Mouse (Mus musculus): ENCODE data around the gene Phf7. TPM values are rescaled to one million over a fixed set of nuclear protein-coding genes. Genes with fewer than 3 reads are reported as not detected.

Phf7 gene
- total RNA-seq, 2 experiments from 2014 or later, result 13.4 to 14.3 TPM

DNA sequence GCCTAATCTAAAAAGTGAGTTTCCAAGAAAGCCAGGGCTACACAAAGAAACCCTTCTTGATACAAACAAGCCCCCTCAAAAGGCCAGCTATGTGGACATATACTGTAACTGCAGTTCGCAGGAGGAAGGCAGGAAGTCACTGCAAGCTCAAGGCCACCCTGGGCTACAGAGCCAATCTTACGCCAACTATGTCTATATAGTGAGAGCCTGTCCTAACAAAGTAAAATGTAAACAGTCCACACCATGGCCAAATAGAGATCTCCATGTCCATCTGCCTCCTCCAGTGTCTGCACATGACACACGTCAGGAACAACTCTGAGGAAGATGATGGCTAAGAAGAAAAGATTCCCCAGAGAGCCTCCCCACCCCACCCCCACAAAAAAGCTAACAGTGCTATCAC is 51.1 kb downstream of the Phf7 start:
- no peak for ATAC-seq (ENCODE audit: poor library complexity, severe bottlenecking)

DNA sequence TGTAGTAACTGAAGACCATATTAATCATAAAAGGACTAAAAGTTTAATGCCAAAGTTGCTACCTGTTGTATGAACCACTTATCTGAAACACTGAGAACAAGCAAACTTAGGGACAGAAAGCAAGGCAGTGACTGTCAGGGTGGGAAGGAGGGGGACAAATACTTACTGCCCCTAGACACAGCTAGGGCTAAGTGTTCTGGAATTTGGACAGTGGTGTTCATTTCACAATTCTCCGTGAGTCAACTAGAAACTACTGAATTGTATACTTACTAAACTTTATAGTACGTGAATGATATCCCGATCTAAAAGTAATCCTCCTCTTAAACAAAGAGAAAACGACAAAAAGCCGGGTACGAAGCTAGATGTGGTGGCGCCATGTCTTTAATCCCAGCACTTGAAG is 51.5 kb downstream of the Phf7 start:
- ATAC-seq (ENCODE audit: poor library complexity, severe bottlenecking), result no peak

DNA sequence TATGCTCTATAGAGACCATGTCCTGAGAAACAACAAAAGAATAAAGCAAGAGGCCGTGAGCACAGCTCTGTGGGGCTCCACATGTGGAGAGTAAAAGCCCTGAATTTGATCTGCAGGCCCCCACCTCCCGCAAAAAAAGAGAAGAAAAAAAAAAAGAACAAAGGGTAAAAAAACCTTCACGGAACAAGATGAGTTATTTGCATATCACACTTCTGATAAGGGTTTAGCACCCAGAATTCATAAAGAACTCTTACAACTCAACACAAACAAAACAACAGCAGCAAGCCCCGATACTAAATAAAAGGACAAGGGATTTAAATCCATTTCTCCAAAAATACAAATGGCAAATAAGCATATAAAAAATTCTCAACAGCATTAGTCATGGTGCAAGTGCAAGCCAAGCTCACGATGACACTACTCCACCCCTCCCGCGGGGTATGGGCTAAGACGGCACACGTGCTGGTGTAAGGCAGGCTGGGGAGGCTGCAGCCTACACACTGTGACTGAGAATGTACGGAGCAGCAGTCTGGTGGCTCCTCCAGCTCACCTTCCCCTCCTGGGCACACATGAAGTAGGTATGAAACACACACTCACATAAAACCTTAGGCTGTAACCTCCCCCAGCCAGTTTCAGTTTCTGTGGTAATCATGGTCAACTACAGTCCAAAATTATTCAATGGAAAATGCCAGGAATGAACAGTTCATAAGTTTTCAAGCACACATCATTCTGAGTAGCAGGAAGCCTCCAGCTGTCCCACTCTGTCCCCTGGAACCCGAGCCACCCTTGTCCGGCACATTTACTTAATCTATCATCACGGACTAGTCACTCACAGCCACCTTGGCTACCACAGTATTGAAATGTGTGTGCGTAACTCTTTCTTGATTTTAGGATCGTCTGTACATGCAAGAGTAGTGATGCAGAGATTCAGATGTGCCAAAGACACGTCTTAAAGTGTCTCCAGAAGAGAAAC is 53.3 kb downstream of the Phf7 start:
- peak; percentile 44; the same call in 1 of the 2 replicates for ATAC-seq (ENCODE audit: poor library complexity, severe bottlenecking)

DNA sequence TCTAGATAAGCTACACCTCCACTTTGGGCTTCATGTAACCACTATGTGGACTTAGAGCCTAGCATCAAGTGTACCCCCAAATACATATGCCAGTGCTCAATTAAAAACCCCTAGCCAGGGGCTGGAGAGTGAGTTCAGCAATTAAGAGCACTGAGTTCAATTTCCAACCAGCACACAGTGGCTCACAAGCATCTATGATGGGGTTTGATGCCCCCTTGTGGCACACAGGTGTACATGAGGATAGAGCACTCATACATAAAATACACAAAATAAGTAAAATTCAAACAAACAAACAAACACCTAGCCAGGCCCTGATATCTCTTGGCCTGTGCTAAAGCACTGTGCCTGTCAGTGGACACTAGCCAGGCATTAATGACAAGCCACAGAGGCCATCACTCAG is 55.1 kb downstream of the Phf7 start:
- ATAC-seq (ENCODE audit: poor library complexity, severe bottlenecking), result peak; percentile 83

DNA sequence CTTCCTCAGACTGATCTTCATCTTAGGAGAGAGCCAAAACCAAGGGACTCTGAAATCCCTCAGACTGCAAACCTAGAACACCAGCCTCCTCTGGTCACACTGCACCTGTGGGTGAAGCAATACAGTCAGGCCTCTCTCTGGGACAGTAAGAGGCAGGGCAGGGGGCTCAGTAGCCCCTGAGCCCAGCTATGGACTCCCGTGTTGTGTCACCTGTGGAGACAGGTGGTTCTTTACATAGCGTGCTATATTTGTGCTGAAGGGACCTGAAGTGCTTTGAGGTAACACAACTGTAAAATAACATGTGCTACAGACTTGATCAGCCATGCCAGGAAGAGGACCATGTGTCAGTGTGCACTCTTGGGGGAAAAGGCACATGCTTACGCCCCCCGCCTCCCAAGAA is 55.6 kb downstream of the Phf7 start:
- ATAC-seq (ENCODE audit: poor library complexity, severe bottlenecking), result no peak

DNA sequence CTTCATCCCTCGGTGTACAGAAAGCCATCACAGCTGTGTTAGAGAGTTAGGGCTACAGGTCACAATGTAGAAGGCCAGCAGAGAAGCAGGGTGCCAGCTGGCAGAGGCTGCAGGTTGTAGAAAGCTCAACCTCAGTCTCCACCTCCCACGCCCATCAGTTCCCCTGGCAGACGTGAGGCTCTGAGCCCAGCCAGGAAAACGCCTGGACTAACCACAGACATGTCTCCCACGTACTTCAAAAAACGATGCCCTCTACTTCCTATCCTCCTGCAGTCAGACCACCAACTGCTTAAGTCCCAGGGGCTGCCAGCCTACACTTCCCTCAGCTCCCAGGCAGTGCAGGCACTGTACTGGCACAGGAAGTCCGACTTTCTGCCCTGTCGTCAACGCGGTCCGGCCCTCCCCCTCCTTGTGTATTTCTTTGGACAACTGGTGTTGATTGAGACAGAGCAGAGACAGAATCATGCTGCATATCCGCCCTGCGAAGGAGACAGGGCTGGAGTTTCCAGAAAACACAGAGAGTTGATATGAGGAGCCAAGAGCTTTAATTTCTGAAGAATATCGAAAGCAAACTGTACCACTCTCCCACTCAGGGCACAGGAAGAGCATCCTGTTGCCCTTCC is 56.1 kb downstream of the Phf7 start:
- peak; percentile 57 for ATAC-seq (ENCODE audit: poor library complexity, severe bottlenecking)

DNA sequence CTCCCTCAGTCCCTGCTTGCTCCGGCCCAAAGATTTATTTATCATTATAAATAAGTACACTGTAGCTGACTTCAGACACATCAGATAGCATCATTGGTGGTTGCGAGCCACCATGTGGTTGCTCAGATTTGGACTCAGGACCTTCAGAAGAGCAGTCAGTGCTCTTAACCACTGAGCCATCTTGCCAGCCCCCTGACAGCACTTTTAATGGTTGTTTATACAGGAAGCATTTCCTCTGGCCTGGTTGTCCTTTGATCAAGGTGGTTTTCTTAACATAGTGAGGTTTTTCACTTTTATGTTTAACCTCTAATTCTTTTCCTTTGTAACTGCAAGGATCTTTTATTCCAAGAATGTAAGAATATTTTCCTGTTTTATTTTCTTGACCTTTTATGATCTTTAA is 56.7 kb downstream of the Phf7 start:
- ATAC-seq (ENCODE audit: poor library complexity, severe bottlenecking), result no peak

DNA sequence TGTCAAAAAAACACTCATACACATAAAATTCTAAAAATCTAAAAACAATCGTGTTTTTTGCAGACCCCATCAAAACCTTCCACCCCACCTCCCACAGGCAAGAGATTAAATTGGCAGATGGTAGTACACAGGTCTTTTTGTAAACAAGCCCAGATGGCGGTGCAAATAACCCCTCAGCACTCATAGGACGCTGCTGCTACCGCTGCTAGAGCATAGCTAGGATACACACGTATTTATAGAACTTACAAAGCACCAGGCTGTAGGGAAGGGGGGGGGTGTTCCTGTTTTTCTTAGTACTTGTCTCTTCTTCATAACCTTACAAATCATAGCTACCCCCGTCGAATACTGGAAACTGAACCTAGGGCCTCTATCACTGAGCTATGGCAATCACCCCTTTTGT is 57.3 kb downstream of the Phf7 start:
- ATAC-seq (ENCODE audit: poor library complexity, severe bottlenecking), result no peak

DNA sequence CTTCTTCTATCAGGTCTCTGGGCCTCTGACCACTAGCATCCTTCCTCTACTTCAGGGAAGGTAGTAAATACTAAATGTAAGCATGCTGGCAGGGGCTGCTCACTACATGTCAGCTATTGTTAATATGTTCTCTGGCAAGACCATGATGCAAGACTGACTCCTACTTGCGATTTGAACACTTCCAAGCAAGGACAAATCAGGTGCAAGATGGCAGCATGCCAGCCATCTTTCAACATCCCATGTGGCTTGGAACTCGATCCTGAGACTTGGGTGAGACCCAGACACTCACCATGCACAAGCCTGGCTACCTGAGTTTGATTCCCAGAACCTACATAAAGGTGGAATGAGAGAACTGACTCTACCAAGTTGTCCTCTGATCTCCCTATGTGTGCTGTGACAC is 59.2 kb downstream of the Phf7 start:
- ATAC-seq (ENCODE audit: poor library complexity, severe bottlenecking), result no peak

DNA sequence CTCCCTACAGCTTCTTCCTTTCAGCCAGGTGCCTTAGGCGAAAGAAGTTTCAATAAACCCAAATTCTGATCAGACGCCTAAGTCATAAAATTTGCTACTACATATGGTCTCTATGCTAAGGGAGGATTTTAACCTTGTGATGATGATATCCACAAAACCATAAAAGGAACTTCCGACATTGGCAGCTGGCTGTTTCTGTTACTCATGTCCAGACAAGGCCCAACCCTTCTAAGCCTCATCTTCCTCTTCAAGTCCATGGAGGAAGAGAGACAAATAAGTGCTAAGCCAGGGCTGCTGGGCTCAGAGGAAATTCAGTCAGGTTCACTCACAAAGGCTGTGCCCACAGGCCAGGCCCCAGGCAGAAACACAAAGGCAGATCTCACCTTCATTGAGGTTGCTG is 61.8 kb downstream of the Phf7 start:
- peak; percentile 71 for ATAC-seq (ENCODE audit: poor library complexity, severe bottlenecking)

DNA sequence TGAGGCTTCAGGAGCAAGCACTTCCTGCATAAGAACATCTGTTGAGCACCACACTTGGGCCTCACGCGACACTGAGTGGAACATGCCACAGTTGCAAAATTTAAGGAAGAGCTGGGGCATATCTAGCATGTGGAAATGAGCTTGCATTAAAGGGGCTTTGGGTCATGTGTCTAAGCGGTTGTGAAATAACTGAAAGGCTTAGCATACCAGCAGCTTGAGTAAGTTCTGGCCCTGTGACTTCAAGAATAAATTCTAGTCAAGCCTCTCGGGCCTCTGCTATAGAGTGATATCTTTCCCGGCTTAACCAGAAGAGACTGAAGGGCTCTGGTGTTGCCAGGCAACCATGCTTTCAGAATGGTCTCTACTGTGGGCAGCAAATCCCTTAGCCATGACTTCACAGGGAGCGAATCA is 62.3 kb downstream of the Phf7 start:
- ATAC-seq (ENCODE audit: poor library complexity, severe bottlenecking), result peak; percentile 85

Other genes with a start within 250 kb of the Phf7 start
- 22.8 and 32.1 TPM in 2 replicates for gene Glt8d1, start 249.9 kb downstream of the Phf7 start, total RNA-seq (2015)
- 20.2 and 28.3 TPM in 2 replicates for gene Glt8d1, start 249.9 kb downstream of the Phf7 start, total RNA-seq (2017)
- gene Spcs1, start 249.6 kb downstream of the Phf7 start, total RNA-seq (2015), result 179 and 205 TPM in 2 replicates
- 80.1 and 82.1 TPM in 2 replicates for gene Spcs1, start 249.6 kb downstream of the Phf7 start, total RNA-seq (2017)
- 73.6 and 77.6 TPM in 2 replicates for gene Pbrm1, start 232.2 kb downstream of the Phf7 start, total RNA-seq (2015)
- gene Pbrm1, start 232.2 kb downstream of the Phf7 start, total RNA-seq (2017), result 63.1 and 71.9 TPM in 2 replicates
- 45.8 and 55.3 TPM in 2 replicates for gene Gnl3, start 232.2 kb downstream of the Phf7 start, total RNA-seq (2015)
- 48.6 and 60.6 TPM in 2 replicates for gene Gnl3, start 232.2 kb downstream of the Phf7 start, total RNA-seq (2017)
- 65.2 and 73.3 TPM in 2 replicates for gene Smim4, start 122.4 kb downstream of the Phf7 start, total RNA-seq (2015)
- gene Smim4, start 122.4 kb downstream of the Phf7 start, total RNA-seq (2017), result 34.8 and 42.5 TPM in 2 replicates
- gene Nt5dc2, start 120.3 kb downstream of the Phf7 start, total RNA-seq (2015), result 20.6 and 21.0 TPM in 2 replicates
- 24.1 and 29.0 TPM in 2 replicates for gene Nt5dc2, start 120.3 kb downstream of the Phf7 start, total RNA-seq (2017)
- gene Stab1, start 82.7 kb downstream of the Phf7 start, total RNA-seq (2015), result 0.27 TPM in 1 of 2 replicates, not detected in the other
- 0.40 and 1.0 TPM in 2 replicates for gene Stab1, start 82.7 kb downstream of the Phf7 start, total RNA-seq (2017)
- 0.71 TPM in 1 of 2 replicates, not detected in the other for gene Tnnc1, start 43.0 kb downstream of the Phf7 start, total RNA-seq (2015)
- gene Tnnc1, start 43.0 kb downstream of the Phf7 start, total RNA-seq (2017), result not detected in 2 replicates
- gene Nisch, start 34.4 kb downstream of the Phf7 start, total RNA-seq (2015), result 74.8 and 95.0 TPM in 2 replicates
- gene Nisch, start 34.4 kb downstream of the Phf7 start, total RNA-seq (2017), result 65.6 and 79.0 TPM in 2 replicates
- not detected in 2 replicates for gene Sema3g, start 33.5 kb downstream of the Phf7 start, total RNA-seq (2015)
- gene Sema3g, start 33.5 kb downstream of the Phf7 start, total RNA-seq (2017), result not detected in 2 replicates
- gene Bap1, start 133 bp upstream of the Phf7 start, total RNA-seq (2015), result 14.0 and 15.6 TPM in 2 replicates
- 30.4 and 31.8 TPM in 2 replicates for gene Bap1, start 133 bp upstream of the Phf7 start, total RNA-seq (2017)
- gene Dnah1, start 72.6 kb upstream of the Phf7 start, total RNA-seq (2015), result 0.05 TPM in 1 of 2 replicates, not detected in the other
- under 0.01 TPM in 1 of 2 replicates, not detected in the other for gene Dnah1, start 72.6 kb upstream of the Phf7 start, total RNA-seq (2017)
- 45.3 and 48.0 TPM in 2 replicates for gene Capn7, start 85.3 kb upstream of the Phf7 start, total RNA-seq (2015)
- 51.3 and 56.5 TPM in 2 replicates for gene Capn7, start 85.3 kb upstream of the Phf7 start, total RNA-seq (2017)
- 52.3 and 52.8 TPM in 2 replicates for gene Sh3bp5, start 184.8 kb upstream of the Phf7 start, total RNA-seq (2015)
- 26.4 and 36.1 TPM in 2 replicates for gene Sh3bp5, start 184.8 kb upstream of the Phf7 start, total RNA-seq (2017)
- 16.4 and 18.1 TPM in 2 replicates for gene Eaf1, start 243.1 kb upstream of the Phf7 start, total RNA-seq (2015)
- gene Eaf1, start 243.1 kb upstream of the Phf7 start, total RNA-seq (2017), result 13.9 and 18.8 TPM in 2 replicates
- gene Mettl6, start 243.7 kb upstream of the Phf7 start, total RNA-seq (2015), result 11.2 and 17.8 TPM in 2 replicates
- gene Mettl6, start 243.7 kb upstream of the Phf7 start, total RNA-seq (2017), result 51.6 and 53.3 TPM in 2 replicates

Data from megakaryocyte, adult 5-6 weeks (primary cell).